Mouse (Mus musculus) olfactory bulb, adult 2 months (tissue): ENCODE measurements around the gene Jmjd1c. TPM values are rescaled to one million over a fixed set of nuclear protein-coding genes. Genes with fewer than 3 reads are reported as not detected.

Experiments used
- H3K27ac ChIP-seq: fragments of 200-500 bp; 2 replicates; pipeline ENCODE4 v1.5.1; 2012; ENCODE audit warnings: low read depth, low read length; ENCODE audit not compliant: insufficient read depth
- H3K4me1 ChIP-seq: fragments of 200-500 bp; 2 replicates; pipeline ENCODE4 v1.6.1; 2012; ENCODE audit warnings: low read length; ENCODE audit not compliant: control insufficient read depth, insufficient read depth
- H3K4me3 ChIP-seq: fragments of 200-500 bp; 2 replicates; pipeline ENCODE4 v1.5.1; 2012; ENCODE audit warnings: mild to moderate bottlenecking, low read depth, low read length, moderate library complexity; ENCODE audit not compliant: insufficient read depth
- CTCF ChIP-seq: fragments of 200-500 bp; IDR thresholded peaks from 2 replicates; pipeline ENCODE4 v1.5.1; 2012; ENCODE audit warnings: low read depth, mild to moderate bottlenecking, low read length, moderate library complexity; ENCODE audit not compliant: insufficient read depth
- POLR2A ChIP-seq: fragments of 200-500 bp; IDR thresholded peaks from 2 replicates; pipeline ENCODE4 v1.6.1; 2012; ENCODE audit warnings: mild to moderate bottlenecking, low read depth, low read length, moderate library complexity; ENCODE audit not compliant: insufficient read depth
- WGBS: fragments of 180-500 bp; shearing (Covaris S2); methylation state at CpG from one replicate; pipeline ENCODE4 v1.1.7; 2018; 5-methylcytosine and 5-hydroxymethylcytosine counted together
- polyA plus RNA-seq: library from polyadenylated mRNA; stranded (reverse); fragments of >200 nt; gene quantifications from 2 replicates; pipeline ENCODE4 v1.2.4, GENCODE M21; 2012; ENCODE audit warnings: low replicate concordance; ENCODE audit not compliant: missing spikeins, insufficient read depth, insufficient read length

The Jmjd1c gene
- polyA plus RNA-seq, 1 experiment, result 77.0 TPM

DNA sequence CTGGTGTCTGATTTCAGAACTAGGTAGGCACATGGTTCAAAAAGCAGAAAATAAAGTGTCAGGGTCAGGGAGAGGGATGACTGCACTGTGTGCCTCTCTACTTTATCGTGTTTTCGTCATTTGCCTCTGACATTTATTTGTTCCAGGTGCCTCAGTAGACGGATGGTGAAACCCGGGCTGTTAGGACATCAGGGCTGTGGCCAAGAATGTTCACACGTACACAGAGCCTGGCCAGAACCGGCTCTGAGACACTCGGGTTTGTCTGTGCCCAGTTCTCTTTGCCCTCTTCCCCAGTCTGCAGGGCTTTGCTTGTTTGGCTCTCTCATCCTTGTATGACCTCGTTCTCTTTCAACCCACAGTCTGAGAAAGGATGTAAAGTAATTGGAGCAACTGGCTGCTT, 195.2 kb downstream of the Jmjd1c start:
- Histone ChIP-seq H3K4me3 (no peak overlapping the region), H3K27ac (no peak overlapping the region), H3K4me1 (peaks cover 2% of the 10 kb centered on the region; the same call in 1 of the 2 replicates)
- 64% methylated on average over 8 of the region's 8 CpGs for WGBS
- TF ChIP-seq CTCF (no peak), POLR2A (no peak)

GRCm38 (mm10) chr10:67295331-67295730, 199.4 kb downstream of the Jmjd1c start:
- H3K4me1 ChIP-seq, result no peaks in the 10 kb centered on the region
- no peak for TF ChIP-seq CTCF
- TF ChIP-seq POLR2A, result no peak
- H3K4me3 ChIP-seq, result no peak overlapping the region
- WGBS, result 91% methylated on average over 5 of the region's 5 CpGs
- no peak overlapping the region for H3K27ac ChIP-seq

GRCm38 (mm10) chr10:67295938-67296466, 200.1 kb downstream of the Jmjd1c start:
- Histone ChIP-seq H3K4me1 (no peaks in the 10 kb centered on the region), H3K4me3 (no peak overlapping the region), H3K27ac (no peak overlapping the region)
- TF ChIP-seq POLR2A (no peak), CTCF (no peak)
- WGBS, result 69% methylated on average over 7 of the region's 7 CpGs

- WGBS, result 89% methylated on average over 8 of the region's 8 CpGs
- Histone ChIP-seq H3K4me3 (no peak overlapping the region), H3K27ac (no peak overlapping the region), H3K4me1 (no peaks in the 10 kb centered on the region)
- TF ChIP-seq POLR2A, result no peak
- TF ChIP-seq CTCF, result no peak
Observed at GRCm38 (mm10) chr10:67296482-67297152, 200.7 kb downstream of the Jmjd1c start.

- no peak overlapping the region for H3K27ac ChIP-seq
- no peaks in the 10 kb centered on the region for H3K4me1 ChIP-seq
- TF ChIP-seq POLR2A (no peak), CTCF (no peak)
- H3K4me3 ChIP-seq, result no peak overlapping the region
- WGBS, result 90% methylated on average over 17 of the region's 17 CpGs
Observed at GRCm38 (mm10) chr10:67297175-67297855, 201.4 kb downstream of the Jmjd1c start.

- H3K27ac ChIP-seq, result no peak overlapping the region
- 58% methylated on average over 5 of the region's 5 CpGs for WGBS
- no peaks in the 10 kb centered on the region for H3K4me1 ChIP-seq
- TF ChIP-seq CTCF (no peak), POLR2A (no peak)
- no peak overlapping the region for H3K4me3 ChIP-seq
Observed at GRCm38 (mm10) chr10:67298856-67299255, 202.9 kb downstream of the Jmjd1c start.

DNA sequence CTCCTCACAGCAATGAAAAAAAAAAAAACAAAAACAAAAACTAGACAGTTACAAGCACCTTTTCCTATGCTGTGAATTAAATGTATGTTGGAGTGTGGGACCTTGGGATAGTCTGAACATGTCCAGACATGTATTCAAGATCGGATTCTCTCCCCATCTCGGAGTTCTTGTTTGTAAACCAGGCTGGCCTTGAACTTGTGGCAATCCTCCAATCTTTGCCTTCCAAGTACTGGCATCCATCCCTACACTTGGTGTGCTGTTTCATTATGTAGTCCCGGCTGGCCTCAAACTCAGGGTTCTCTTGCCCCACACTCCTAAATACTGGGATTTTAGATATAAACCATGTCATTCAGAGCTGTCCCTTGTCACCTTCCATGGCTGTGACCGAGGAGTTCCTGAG, 203.4 kb downstream of the Jmjd1c start:
- WGBS, result 49% methylated on average over 4 of the region's 4 CpGs
- no peak overlapping the region for H3K4me3 ChIP-seq
- TF ChIP-seq POLR2A, result no peak
- TF ChIP-seq CTCF, result no peak
- no peaks in the 10 kb centered on the region for H3K4me1 ChIP-seq
- no peak overlapping the region for H3K27ac ChIP-seq

DNA sequence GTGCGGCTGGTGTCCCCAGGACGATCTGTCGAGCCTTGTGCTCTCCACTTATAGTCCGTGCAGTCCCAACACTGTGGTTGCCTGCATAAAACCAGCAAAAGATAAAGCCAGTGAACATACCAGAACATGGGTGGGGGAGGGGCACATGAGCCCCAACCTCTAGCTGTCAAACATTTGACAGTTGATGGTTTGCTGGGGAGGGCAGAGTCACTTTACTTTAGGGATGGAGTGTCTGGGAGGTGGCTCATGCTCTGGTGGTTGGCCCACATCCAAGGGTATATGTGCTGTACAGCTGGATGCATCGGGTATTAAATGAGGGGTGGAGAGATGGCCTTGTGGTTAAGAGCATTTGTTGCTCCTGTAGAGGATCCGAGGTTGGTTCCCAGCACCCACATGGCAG, 205.1 kb downstream of the Jmjd1c start:
- WGBS, result 91% methylated on average over 6 of the region's 6 CpGs
- TF ChIP-seq POLR2A, result no peak
- no peak for TF ChIP-seq CTCF

DNA sequence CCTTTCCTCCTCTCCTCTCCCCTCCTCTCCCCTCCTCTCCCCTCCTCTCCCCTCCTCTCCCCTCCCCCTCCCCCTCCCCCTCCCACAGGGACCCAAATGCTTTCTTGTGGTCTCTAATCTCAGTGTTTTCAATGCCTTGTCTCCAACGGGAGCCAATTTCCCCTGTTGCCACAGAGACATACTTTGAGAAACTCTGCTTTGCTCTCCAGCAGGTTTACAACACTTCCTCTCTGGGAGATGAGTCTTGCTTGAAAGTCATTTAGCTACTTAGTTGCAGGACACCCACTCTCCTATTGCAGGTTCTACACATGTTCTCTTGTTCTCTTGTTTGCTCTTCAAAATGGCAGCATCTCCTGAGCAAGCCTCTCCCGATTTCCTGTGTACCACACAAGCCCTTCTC, 206.4 kb downstream of the Jmjd1c start:
- TF ChIP-seq POLR2A, result no peak
- no peak for TF ChIP-seq CTCF
- 48% methylated on average over 2 of the region's 2 CpGs for WGBS
- H3K4me1 ChIP-seq, result no peaks in the 10 kb centered on the region
- no peak overlapping the region for H3K4me3 ChIP-seq
- H3K27ac ChIP-seq, result no peak overlapping the region

More for the DNA sequence above, 205.1 kb downstream of the Jmjd1c start:
- Histone ChIP-seq H3K4me3 (no peak overlapping the region), H3K27ac (no peak overlapping the region), H3K4me1 (no peaks in the 10 kb centered on the region)

Other genes with a start within 250 kb of the Jmjd1c start
- gene Reep3, start 820 bp downstream of the Jmjd1c start, polyA plus RNA-seq, result not detected in 2 replicates
- gene Nrbf2, start 189.2 kb downstream of the Jmjd1c start, polyA plus RNA-seq, result not detected in 2 replicates